Mouse (Mus musculus) hindbrain, embryonic 14.5 days (tissue): ENCODE data around the gene Mapk11. TPM values are rescaled to one million over a fixed set of nuclear protein-coding genes. Genes with fewer than 3 reads are reported as not detected.
A peak's percentile ranks its signal among the peaks of the same experiment; 100 is the strongest.

Source experiments
- ATAC-seq: fragments of 200-750 bp; cut with Nextera tagmentation; 2 replicates; pipeline ENCODE4 v1.8.0; 2017; ENCODE audit warnings: moderate number of reproducible peaks, mild to moderate bottlenecking, moderate TSS enrichment, moderate library complexity; ENCODE audit not compliant: low FRiP score
- DNase-seq: peaks from one replicate; pipeline ENCODE4 v3.0.0-alpha.2; 2015; ENCODE audit warnings: low spot score
- H3K27ac ChIP-seq: fragments of 300-500 bp; sonication (generic); 2 replicates; pipeline ENCODE4 v1.5.1; 2014; ENCODE audit warnings: mild to moderate bottlenecking, moderate library complexity
- H3K27me3 ChIP-seq: fragments of 300-500 bp; sonication (generic); 2 replicates; pipeline ENCODE4 v1.6.1; 2014; ENCODE audit warnings: mild to moderate bottlenecking, low read length, mixed read lengths; ENCODE audit not compliant: control insufficient read depth, insufficient read depth
- H3K36me3 ChIP-seq: fragments of 300-500 bp; sonication (generic); replicated peaks from 2 replicates; pipeline ENCODE4 v1.6.1; 2014; ENCODE audit not compliant: control insufficient read depth, insufficient read depth
- H3K4me1 ChIP-seq: fragments of 300-500 bp; sonication (generic); replicated peaks from 2 replicates; pipeline ENCODE4 v1.6.1; 2014; ENCODE audit warnings: antibody characterized with exemption, low read length, mixed read lengths; ENCODE audit not compliant: control insufficient read depth, insufficient read depth
- H3K4me2 ChIP-seq: fragments of 300-500 bp; sonication (generic); replicated peaks from 2 replicates; pipeline ENCODE4 v1.6.1; 2014; ENCODE audit warnings: mild to moderate bottlenecking, moderate library complexity
- H3K4me3 ChIP-seq: fragments of 300-500 bp; sonication (generic); replicated peaks from 2 replicates; pipeline ENCODE4 v1.5.1; 2014; ENCODE audit warnings: mild to moderate bottlenecking, low read length
- H3K9ac ChIP-seq: fragments of 300-500 bp; sonication (generic); 2 replicates; pipeline ENCODE4 v1.6.1; 2014
- H3K9me3 ChIP-seq: fragments of 300-500 bp; sonication (generic); 2 replicates; pipeline ENCODE4 v1.6.1; 2016; ENCODE audit warnings: low read length; ENCODE audit not compliant: control insufficient read depth
- WGBS: fragments of 180-500 bp; shearing (Covaris S2); extraction: QIAGEN DNeasy Blood & Tissue Kit; methylation state at CpG from one replicate; pipeline ENCODE4 v1.1.7; 2014; 5-methylcytosine and 5-hydroxymethylcytosine counted together
- polyA plus RNA-seq: library from polyadenylated mRNA; unstranded; fragments of >200 nt; fragmentation: Nextera tagmentation; extraction: Ambion mirVana; gene quantifications from 2 replicates; pipeline ENCODE4 v1.2.1, GENCODE M21; 2014

Mapk11 gene
- polyA plus RNA-seq, 1 experiment from 2014 or later, result 22.4 TPM

DNA sequence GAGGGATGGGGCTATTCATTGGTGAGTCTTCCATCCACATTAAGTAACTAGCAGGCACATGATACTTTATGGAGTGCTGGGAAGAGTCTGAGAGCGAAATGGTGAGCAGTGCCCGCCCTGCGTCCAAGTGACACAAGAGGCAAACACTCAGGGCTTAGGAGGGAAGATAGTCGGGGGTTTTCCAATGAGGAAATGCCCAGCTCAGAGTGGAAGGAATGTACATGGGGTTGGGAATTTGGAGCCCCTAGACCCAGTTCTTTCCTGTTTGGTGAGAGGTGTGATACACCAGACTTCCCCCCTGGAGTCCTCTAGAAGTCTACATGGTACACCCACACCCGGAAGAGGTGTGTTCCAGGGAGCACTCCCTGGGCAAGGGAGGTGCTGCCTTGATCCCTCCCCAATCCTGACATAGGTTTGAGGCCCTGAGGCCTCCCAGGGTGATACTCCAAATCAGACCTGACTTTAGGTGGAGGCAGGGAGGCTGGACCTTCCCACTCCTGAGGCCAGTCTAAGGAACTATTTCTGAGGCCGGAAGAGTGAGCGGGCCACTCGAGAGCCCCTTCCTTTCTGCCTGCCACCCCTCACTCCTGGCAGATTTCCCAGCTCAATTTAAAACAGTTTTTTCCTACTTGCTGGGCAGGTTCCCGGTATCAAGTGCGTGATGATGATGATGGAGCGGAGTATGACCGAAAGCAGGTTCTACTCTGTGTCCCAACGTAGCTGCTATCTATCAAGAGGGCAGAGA is 26.2 kb upstream of the Mapk11 start:
- no peak overlapping the region for H3K27ac ChIP-seq
- peak overlapping the region; percentile 8; the same call in 1 of the 2 replicates for H3K4me2 ChIP-seq
- no peak overlapping the region for H3K4me3 ChIP-seq
- peaks cover 80% of the 10 kb centered on the region for H3K4me1 ChIP-seq
- 76% methylated on average over 13 of the region's 13 CpGs for WGBS
- DNase-seq (no peak), ATAC-seq (no peak)
- H3K9ac ChIP-seq, result no peak overlapping the region
- no peaks in the 10 kb centered on the region for H3K9me3 ChIP-seq
- H3K36me3 ChIP-seq, result no peaks in the 10 kb centered on the region
- no peaks in the 10 kb centered on the region for H3K27me3 ChIP-seq

DNA sequence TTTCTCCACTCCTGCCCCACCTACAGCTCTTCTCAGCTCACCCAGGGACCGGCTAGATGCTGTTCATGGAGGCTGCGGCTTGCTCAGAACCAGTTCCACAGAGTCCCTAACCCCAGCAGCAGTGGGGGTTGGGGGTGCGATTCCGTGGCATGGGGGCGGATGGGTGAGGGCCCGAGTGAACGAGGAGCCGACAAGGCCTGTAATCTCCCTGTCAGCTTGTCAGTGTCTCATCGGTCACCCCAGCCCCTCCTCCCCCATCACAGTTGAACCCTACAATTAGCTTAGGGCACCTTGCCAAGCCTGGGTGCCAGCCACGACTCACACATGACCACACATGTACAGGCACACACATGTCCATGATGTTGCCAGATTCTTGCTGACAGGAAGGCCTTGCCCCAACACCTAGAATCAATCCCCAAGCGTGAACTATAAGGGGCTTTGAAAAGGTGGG is 25.5 kb upstream of the Mapk11 start:
- H3K9ac ChIP-seq, result no peak overlapping the region
- H3K4me1 ChIP-seq, result peaks cover 86% of the 10 kb centered on the region
- H3K9me3 ChIP-seq, result no peaks in the 10 kb centered on the region
- no peak for ATAC-seq
- DNase-seq, result no peak
- no peak overlapping the region for H3K27ac ChIP-seq
- H3K36me3 ChIP-seq, result peaks cover under 1% of the 10 kb centered on the region
- 54% methylated on average over 11 of the region's 11 CpGs for WGBS
- H3K4me3 ChIP-seq, result no peak overlapping the region
- H3K4me2 ChIP-seq, result peak overlapping the region; percentile 99
- no peaks in the 10 kb centered on the region for H3K27me3 ChIP-seq

GRCm38 (mm10) chr15:89173906-89174214 is 24.4 kb upstream of the Mapk11 start:
- H3K4me2 ChIP-seq, result peak overlapping the region; percentile 99
- under 1% methylated on average over 15 of the region's 15 CpGs for WGBS
- H3K9me3 ChIP-seq, result no peaks in the 10 kb centered on the region
- peak overlapping the region; percentile 52 for H3K4me3 ChIP-seq
- peak overlapping the region; percentile 83; the same call in 1 of the 2 replicates for H3K27ac ChIP-seq
- peaks cover 88% of the 10 kb centered on the region for H3K4me1 ChIP-seq
- DNase-seq (peak; percentile 34), ATAC-seq (0 out of 2 replicates have a peak, but pooled peaks have one; percentile 21)
- peak overlapping the region; percentile 86 for H3K9ac ChIP-seq
- H3K27me3 ChIP-seq, result no peaks in the 10 kb centered on the region
- peaks cover 11% of the 10 kb centered on the region for H3K36me3 ChIP-seq

DNA sequence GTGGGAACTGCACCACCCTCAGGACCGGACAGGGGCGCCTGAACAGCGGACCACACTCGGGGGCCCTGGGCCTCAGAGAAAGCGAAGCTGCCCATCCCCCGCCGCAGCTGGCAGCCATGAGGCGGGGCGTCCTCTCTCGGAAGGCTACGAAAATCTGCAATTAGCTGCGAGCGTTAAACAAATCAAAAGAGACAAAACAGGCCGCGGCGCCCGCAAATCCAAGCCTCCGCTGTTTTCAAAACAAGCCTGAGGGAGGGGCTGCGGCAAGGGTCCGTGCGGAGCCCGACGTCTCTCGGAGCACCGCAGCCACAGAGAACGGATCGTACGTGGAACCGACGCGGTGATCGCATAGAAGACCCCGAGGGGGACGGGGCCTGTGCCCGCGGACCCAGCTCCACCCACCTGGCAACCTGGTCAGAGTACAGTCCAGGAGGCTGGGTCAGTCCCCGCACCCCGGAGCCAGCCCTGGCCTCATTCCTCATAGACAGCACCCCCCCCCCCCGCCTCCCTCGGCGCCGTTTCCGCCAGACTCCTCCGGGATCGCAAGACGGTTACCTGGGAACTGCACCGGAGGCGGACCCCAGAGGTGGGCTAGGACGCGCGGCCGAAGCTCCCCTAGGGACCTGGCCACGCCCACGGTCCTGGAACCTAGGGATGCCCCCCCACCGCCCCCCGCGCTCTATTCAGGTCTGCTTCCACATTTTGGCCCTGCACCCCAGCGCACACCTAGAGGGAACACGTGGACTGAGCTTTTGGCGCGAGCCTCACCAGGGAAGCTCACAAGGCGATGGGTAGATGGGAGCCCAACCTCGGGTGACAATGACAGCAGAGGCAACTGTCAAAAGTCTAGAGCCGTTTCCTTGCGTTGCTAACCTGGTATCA is 23.8 kb upstream of the Mapk11 start:
- WGBS, result under 1% methylated on average over 65 of the region's 65 CpGs
- peak overlapping the region; percentile 52 for H3K4me3 ChIP-seq
- ATAC-seq, result peak; percentile 21; the same call in 1 of the 2 replicates

GRCm38 (mm10) chr15:89172276-89172935 is 23.0 kb upstream of the Mapk11 start:
- H3K27ac ChIP-seq, result peak overlapping the region; percentile 83
- no peaks in the 10 kb centered on the region for H3K9me3 ChIP-seq
- H3K4me1 ChIP-seq, result peaks cover 75% of the 10 kb centered on the region
- peak overlapping the region; percentile 99 for H3K4me2 ChIP-seq
- no peaks in the 10 kb centered on the region for H3K27me3 ChIP-seq
- peaks cover 26% of the 10 kb centered on the region for H3K36me3 ChIP-seq
- 31% methylated on average over 17 of the region's 17 CpGs for WGBS
- H3K4me3 ChIP-seq, result peak overlapping the region; percentile 52
- DNase-seq (no peak), ATAC-seq (no peak)
- H3K9ac ChIP-seq, result peak overlapping the region; percentile 86

More for the DNA sequence above, 23.8 kb upstream of the Mapk11 start:
- H3K4me2 ChIP-seq, result peak overlapping the region; percentile 99
- DNase-seq, result peak; percentile 70
- peak overlapping the region; percentile 83 for H3K27ac ChIP-seq
- peak overlapping the region; percentile 86 for H3K9ac ChIP-seq
- peaks cover 17% of the 10 kb centered on the region for H3K36me3 ChIP-seq
- H3K4me1 ChIP-seq, result peaks cover 83% of the 10 kb centered on the region
- no peaks in the 10 kb centered on the region for H3K27me3 ChIP-seq
- no peaks in the 10 kb centered on the region for H3K9me3 ChIP-seq

- Histone ChIP-seq H3K27ac (no peak overlapping the region), H3K27me3 (no peaks in the 10 kb centered on the region), H3K9me3 (no peaks in the 10 kb centered on the region), H3K4me1 (peaks cover 67% of the 10 kb centered on the region), H3K4me3 (no peak overlapping the region), H3K36me3 (peaks cover 34% of the 10 kb centered on the region), H3K9ac (no peak overlapping the region), H3K4me2 (peak overlapping the region; percentile 99; the same call in 1 of the 2 replicates)
- DNase-seq (no peak), ATAC-seq (no peak)
- 91% methylated on average over 5 of the region's 5 CpGs for WGBS
Observed at GRCm38 (mm10) chr15:89171526-89172051, 22.2 kb upstream of the Mapk11 start.

GRCm38 (mm10) chr15:89170102-89170501 is 20.7 kb upstream of the Mapk11 start:
- H3K4me1 ChIP-seq, result peaks cover 53% of the 10 kb centered on the region
- no peaks in the 10 kb centered on the region for H3K27me3 ChIP-seq
- ATAC-seq, result no peak
- no peaks in the 10 kb centered on the region for H3K9me3 ChIP-seq
- no peak overlapping the region for H3K4me2 ChIP-seq
- peaks cover 49% of the 10 kb centered on the region for H3K36me3 ChIP-seq
- peak overlapping the region; percentile 61; the same call in 1 of the 2 replicates for H3K27ac ChIP-seq
- H3K4me3 ChIP-seq, result no peak overlapping the region
- DNase-seq, result no peak
- WGBS, result 70% methylated on average over 3 of the region's 3 CpGs
- no peak overlapping the region for H3K9ac ChIP-seq

DNA sequence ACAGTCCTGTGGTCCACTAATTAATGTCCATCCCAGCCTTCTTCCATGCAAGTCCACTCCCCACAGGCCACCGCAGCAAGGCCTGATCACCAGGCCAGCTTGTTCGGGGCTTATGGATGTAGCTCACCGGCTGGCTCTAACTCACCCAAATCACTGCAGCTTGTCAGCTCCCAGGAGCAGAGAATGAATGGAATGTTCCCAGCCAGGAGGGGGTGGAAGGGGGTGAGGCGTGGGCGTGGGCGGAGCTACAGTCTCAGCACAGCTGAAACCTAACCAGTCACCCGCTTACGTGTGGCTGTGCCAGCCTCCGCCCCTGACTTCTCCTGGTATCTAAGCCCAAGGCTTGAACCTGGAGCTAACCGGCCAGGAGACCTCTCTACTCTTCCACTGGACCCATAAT is 20.0 kb upstream of the Mapk11 start:
- peak; percentile 38 for ATAC-seq
- Histone ChIP-seq H3K9me3 (no peaks in the 10 kb centered on the region), H3K9ac (peak overlapping the region; percentile 17; the same call in 1 of the 2 replicates), H3K4me1 (peaks cover 47% of the 10 kb centered on the region), H3K27me3 (no peaks in the 10 kb centered on the region), H3K36me3 (peaks cover 55% of the 10 kb centered on the region), H3K27ac (peak overlapping the region; percentile 61; the same call in 1 of the 2 replicates), H3K4me2 (peak overlapping the region; percentile 13), H3K4me3 (no peak overlapping the region)
- peak; percentile 59 for DNase-seq
- 6% methylated on average over 10 of the region's 10 CpGs for WGBS
